Mouse (Mus musculus) thymus, adult 2 months (tissue): ENCODE results near the gene Slc6a8. TPM values are rescaled to one million over a fixed set of nuclear protein-coding genes. Genes with fewer than 3 reads are reported as not detected.

ENCODE experiments used
- DNase-seq: peaks from one replicate; pipeline ENCODE4 v3.0.0; 2021
- H3K27ac ChIP-seq: fragments of 200-500 bp; 2 replicates; pipeline ENCODE4 v1.5.1; 2012; ENCODE audit warnings: low read length, control low read depth; ENCODE audit not compliant: control insufficient read depth, insufficient read depth
- H3K27me3 ChIP-seq: fragments of 200-500 bp; 2 replicates; pipeline ENCODE4 v1.6.1; 2012; ENCODE audit warnings: mild to moderate bottlenecking, low read length, moderate library complexity, mixed read lengths; ENCODE audit not compliant: control insufficient read depth, insufficient read depth
- H3K36me3 ChIP-seq: fragments of 200-500 bp; 2 replicates; pipeline ENCODE4 v1.6.1; 2012; ENCODE audit warnings: mild to moderate bottlenecking, low read length, moderate library complexity; ENCODE audit not compliant: control insufficient read depth, insufficient read depth
- H3K4me1 ChIP-seq: fragments of 200-500 bp; replicated peaks from 2 replicates; pipeline ENCODE4 v1.6.1; 2012; ENCODE audit warnings: low read length; ENCODE audit not compliant: control insufficient read depth, insufficient read depth
- H3K4me3 ChIP-seq: fragments of 200-500 bp; 2 replicates; pipeline ENCODE4 v1.5.1; 2012; ENCODE audit warnings: mild to moderate bottlenecking, low read length, control low read depth, moderate library complexity; ENCODE audit not compliant: control insufficient read depth, insufficient read depth
- CTCF ChIP-seq: fragments of 200-500 bp; IDR thresholded peaks from 2 replicates; pipeline ENCODE4 v1.5.1; 2012; ENCODE audit warnings: mild to moderate bottlenecking, control low read depth, low read length, moderate library complexity, borderline replicate concordance; ENCODE audit not compliant: control insufficient read depth, poor library complexity, insufficient read depth; ENCODE audit errors: extremely low read depth
- POLR2A ChIP-seq: fragments of 200-500 bp; IDR thresholded peaks from 2 replicates; pipeline ENCODE4 v1.6.1; 2012; ENCODE audit warnings: mild to moderate bottlenecking, low read length, control low read depth, moderate library complexity; ENCODE audit not compliant: control insufficient read depth, poor library complexity, insufficient read depth; ENCODE audit errors: extremely low read depth
- WGBS: fragments of 180-500 bp; shearing (Covaris S2); methylation state at CpG from one replicate; pipeline ENCODE4 v1.1.7; 2018; 5-methylcytosine and 5-hydroxymethylcytosine counted together
- polyA plus RNA-seq: library from polyadenylated mRNA; depleted of rRNA; stranded (reverse); fragments of >200 nt; gene quantifications from 2 replicates; pipeline ENCODE4 v1.2.3, GENCODE M21; 2012

Slc6a8 gene
- polyA plus RNA-seq, 1 experiment, result 44.5 TPM

- WGBS, result 56% methylated on average over 4 of the region's 4 CpGs
- DNase-seq, result no peak
- Histone ChIP-seq H3K36me3 (no peaks in the 10 kb centered on the region), H3K27me3 (no peaks in the 10 kb centered on the region), H3K4me3 (no peak overlapping the region), H3K27ac (no peak overlapping the region), H3K4me1 (no peaks in the 10 kb centered on the region)
- no peak for TF ChIP-seq POLR2A
- TF ChIP-seq CTCF, result no peak
Measured at GRCm38 (mm10) chrX:73645121-73645520, 27.8 kb upstream of the Slc6a8 start.

GRCm38 (mm10) chrX:73650869-73651268 lies 22.1 kb upstream of the Slc6a8 start:
- H3K4me1 ChIP-seq, result no peaks in the 10 kb centered on the region
- no peaks in the 10 kb centered on the region for H3K36me3 ChIP-seq
- no peak overlapping the region for H3K4me3 ChIP-seq
- 86% methylated on average over 3 of the region's 3 CpGs for WGBS
- no peak overlapping the region for H3K27ac ChIP-seq
- DNase-seq, result no peak
- H3K27me3 ChIP-seq, result no peaks in the 10 kb centered on the region
- TF ChIP-seq POLR2A (no peak), CTCF (no peak)

- WGBS, result 97% methylated on average over 6 of the region's 6 CpGs
- Histone ChIP-seq H3K27me3 (no peaks in the 10 kb centered on the region), H3K36me3 (no peaks in the 10 kb centered on the region), H3K4me3 (no peak overlapping the region), H3K27ac (no peak overlapping the region), H3K4me1 (peaks cover 4% of the 10 kb centered on the region)
- TF ChIP-seq POLR2A, result no peak
- TF ChIP-seq CTCF, result no peak
- no peak for DNase-seq
Measured at GRCm38 (mm10) chrX:73653392-73653791, 19.6 kb upstream of the Slc6a8 start.

GRCm38 (mm10) chrX:73654177-73654576 lies 18.8 kb upstream of the Slc6a8 start:
- peaks cover 12% of the 10 kb centered on the region for H3K4me1 ChIP-seq
- WGBS, result 16% methylated on average over 6 of the region's 6 CpGs
- H3K4me3 ChIP-seq, result no peak overlapping the region
- H3K27me3 ChIP-seq, result no peaks in the 10 kb centered on the region
- H3K36me3 ChIP-seq, result no peaks in the 10 kb centered on the region
- DNase-seq, result peak; percentile 76
- no peak overlapping the region for H3K27ac ChIP-seq
- TF ChIP-seq CTCF, result peak; percentile 76; the same call in 1 of the 2 replicates
- TF ChIP-seq POLR2A, result no peak

GRCm38 (mm10) chrX:73655529-73655928 lies 17.4 kb upstream of the Slc6a8 start:
- DNase-seq, result no peak
- H3K27ac ChIP-seq, result no peak overlapping the region
- H3K36me3 ChIP-seq, result no peaks in the 10 kb centered on the region
- peaks cover 21% of the 10 kb centered on the region for H3K4me1 ChIP-seq
- no peaks in the 10 kb centered on the region for H3K27me3 ChIP-seq
- WGBS, result 22% methylated on average over 3 of the region's 3 CpGs
- TF ChIP-seq CTCF, result peak; percentile 46; the same call in 1 of the 2 replicates
- TF ChIP-seq POLR2A, result no peak
- H3K4me3 ChIP-seq, result no peak overlapping the region

GRCm38 (mm10) chrX:73658391-73658790 lies 14.6 kb upstream of the Slc6a8 start:
- peaks cover 21% of the 10 kb centered on the region for H3K4me1 ChIP-seq
- no peak overlapping the region for H3K27ac ChIP-seq
- TF ChIP-seq CTCF (no peak), POLR2A (no peak)
- no peaks in the 10 kb centered on the region for H3K27me3 ChIP-seq
- no peak overlapping the region for H3K4me3 ChIP-seq
- WGBS, result 6% methylated on average over 7 of the region's 7 CpGs
- no peaks in the 10 kb centered on the region for H3K36me3 ChIP-seq
- no peak for DNase-seq
